Mouse (Mus musculus) brain, embryonic 14.5 days (tissue): ENCODE measurements around the gene Tns2.

ENCODE experiments used
- CTCF ChIP-seq: fragments of 200-500 bp; IDR thresholded peaks from 2 replicates; pipeline ENCODE4 v1.5.1; 2012; ENCODE audit warnings: inconsistent platforms, mild to moderate bottlenecking, moderate library complexity, borderline replicate concordance; ENCODE audit not compliant: insufficient read depth, insufficient read length; ENCODE audit errors: extremely low read depth
- POLR2A ChIP-seq: fragments of 200-500 bp; IDR thresholded peaks from 2 replicates; pipeline ENCODE4 v1.6.1; 2012; ENCODE audit warnings: mild to moderate bottlenecking, inconsistent platforms, borderline replicate concordance; ENCODE audit not compliant: poor library complexity, insufficient read depth, insufficient read length, severe bottlenecking; ENCODE audit errors: extremely low read depth

DNA sequence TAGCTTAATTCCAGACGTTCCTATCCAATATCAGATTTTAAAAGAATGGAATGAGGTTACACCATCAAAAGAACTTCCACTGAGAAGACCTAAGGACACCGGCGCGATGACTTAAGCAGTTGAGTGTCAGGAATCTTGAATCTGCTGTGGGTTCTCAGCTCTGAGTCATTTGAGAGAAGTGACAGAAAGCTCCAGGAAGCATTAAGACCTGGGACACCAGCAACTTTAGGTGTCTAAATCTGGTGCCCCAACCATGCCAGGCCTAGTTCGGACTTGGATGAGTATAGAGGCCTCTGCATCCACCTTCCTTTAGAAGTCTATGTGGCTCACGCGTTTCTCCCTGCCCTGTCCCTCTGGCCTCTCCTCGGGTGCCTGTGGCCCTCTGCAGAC lies 447 bp upstream of the Tns2 start:
- TF ChIP-seq CTCF: no peak
- no peak for TF ChIP-seq POLR2A
